Mouse (Mus musculus) lung, postnatal 25 days (tissue): ENCODE results near the gene Gm14295.
"Not testable (repeated sequence)": the region's sequence is repeated elsewhere in the genome, so short reads cannot be mapped to it uniquely, and the experiment has no call there.

Experiments
- DNase-seq: peaks from one replicate; pipeline ENCODE4 v3.0.0; 2022; ENCODE audit warnings: low spot score

The Gm14295 gene

GRCm38 (mm10) chr2:176798312-176798711 lies at the start of gene Gm14295:
Gene Gm14295 (plus strand): TSS chr2:176798612.
- not testable (repeated sequence) for DNase-seq

DNA sequence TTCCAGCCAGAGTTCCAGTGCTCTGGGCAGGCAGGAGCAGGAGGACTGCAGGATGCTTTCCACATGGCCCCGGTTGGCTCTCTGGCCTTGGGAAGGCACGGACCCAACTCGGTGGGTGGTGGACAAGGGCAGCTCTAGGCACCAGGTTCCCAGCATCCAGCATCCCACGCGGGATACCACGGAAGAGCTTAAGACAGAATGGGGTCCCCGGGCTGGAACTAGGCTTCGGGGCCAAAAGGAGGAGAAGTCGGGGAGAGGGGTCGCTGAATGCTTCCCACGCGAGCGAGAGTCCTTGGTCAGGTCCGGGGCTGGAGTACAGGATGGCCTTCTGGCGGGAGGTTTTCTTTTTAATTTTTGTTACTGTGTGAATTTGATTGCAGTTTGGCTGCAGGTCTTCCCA lies 373 bp downstream of the Gm14295 start:
- DNase-seq, result not testable (repeated sequence)

GRCm38 (mm10) chr2:176830840-176831239 lies 32.4 kb downstream of the Gm14295 start, which contains the start of gene Gm14408:
Gene Gm14408 (plus strand): TSS chr2:176831140.
- DNase-seq, result not testable (repeated sequence)
